ENCODE assay signal across 41 mouse cellular contexts in the genomic region with DNA sequence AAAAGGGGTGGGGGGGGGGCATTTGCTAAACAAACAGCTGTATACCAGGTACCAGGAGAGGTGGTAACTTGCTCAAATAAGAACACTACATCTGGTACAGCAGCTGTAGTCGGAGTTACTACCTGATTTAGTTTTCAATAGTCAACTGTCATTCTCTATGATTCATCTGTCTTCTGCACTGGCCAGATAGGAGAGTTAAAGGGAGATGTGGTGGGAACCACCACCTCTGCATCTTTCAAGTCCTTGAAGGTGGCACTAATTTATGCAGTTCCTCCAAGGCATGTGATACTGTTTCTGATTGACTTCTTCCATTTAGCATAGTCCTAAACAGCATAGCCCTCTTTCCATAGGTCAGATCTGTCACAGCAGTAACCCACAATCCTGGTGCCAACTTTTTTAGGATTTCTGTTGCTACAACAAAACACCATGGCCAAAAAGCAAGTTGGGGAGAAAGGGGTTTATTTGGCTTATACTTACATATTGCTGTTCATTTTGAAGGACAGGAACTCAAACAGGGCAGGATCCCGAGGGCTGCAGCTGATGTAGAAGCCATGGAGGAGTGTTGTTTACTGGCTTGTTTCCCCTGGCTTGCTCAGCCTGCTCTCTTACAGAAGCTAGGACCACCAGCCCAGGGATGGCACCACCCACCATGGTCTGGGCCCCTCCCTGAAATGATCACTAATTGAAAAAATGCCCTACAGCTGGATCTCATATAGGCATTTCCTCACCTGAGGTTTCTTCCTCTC. TPM values are rescaled to one million over a fixed set of nuclear protein-coding genes. Genes with fewer than 3 reads are reported as not detected.
"Had no signal": no experiment of that assay in that cellular context is flagged by ENCODE, and none has a peak within 500 bp of the region (broad histone marks: within the 10 kb centered on the region; RNA-seq: fewer than 3 reads in every experiment).

No protein-coding gene starts in this region.

- H3K27me3 ChIP-seq: kidney, embryonic 15.5 days had no signal

- H3K4me3 ChIP-seq: heart, adult 2 months; heart, embryonic 13.5 days; heart, embryonic 15.5 days; hindbrain, embryonic 13.5 days; hindbrain, embryonic 15.5 days; kidney, embryonic 15.5 days; limb, embryonic 13.5 days; limb, embryonic 15.5 days; liver, embryonic 12.5 days had no signal

- DNase-seq: gastrocnemius, postnatal 10 days; gastrocnemius, postnatal 25 days; heart, adult 2 months; heart, postnatal 14 days; heart, postnatal 36 days; kidney, adult 11 months; kidney, adult 2 months; kidney, adult 9 months; kidney, postnatal 14 days; kidney, postnatal 36 days; layer of hippocampus, adult 9-11 months; layer of hippocampus, postnatal 36 days had no signal

- H3K36me3 ChIP-seq: heart, embryonic 13.5 days; heart, embryonic 15.5 days; hindbrain, embryonic 13.5 days; hindbrain, embryonic 15.5 days; kidney, embryonic 15.5 days; limb, embryonic 13.5 days; limb, embryonic 15.5 days; liver, embryonic 12.5 days had no signal

- H3K4me2 ChIP-seq: heart, embryonic 11.5 days; heart, embryonic 13.5 days; heart, embryonic 15.5 days; hindbrain, embryonic 13.5 days; hindbrain, embryonic 15.5 days; kidney, embryonic 15.5 days; limb, embryonic 13.5 days; limb, embryonic 15.5 days; liver, embryonic 12.5 days had no signal

- H3K9me3 ChIP-seq: heart, embryonic 13.5 days; heart, embryonic 15.5 days; hindbrain, embryonic 13.5 days; hindbrain, embryonic 15.5 days; kidney, embryonic 15.5 days; limb, embryonic 13.5 days; limb, embryonic 15.5 days; liver, embryonic 12.5 days had no signal

- H3K9ac ChIP-seq: heart, embryonic 13.5 days; heart, embryonic 15.5 days; hindbrain, embryonic 13.5 days; hindbrain, embryonic 15.5 days; kidney, embryonic 15.5 days; limb, embryonic 13.5 days; limb, embryonic 15.5 days; liver, embryonic 12.5 days; liver, embryonic 14.5 days had no signal

- H3K27ac ChIP-seq: heart, adult 2 months; heart, embryonic 13.5 days; heart, embryonic 15.5 days; hindbrain, embryonic 13.5 days; hindbrain, embryonic 15.5 days; hindbrain, postnatal 0 days; kidney, embryonic 15.5 days; kidney, postnatal 0 days; limb, embryonic 13.5 days; limb, embryonic 15.5 days; liver, embryonic 12.5 days; liver, embryonic 14.5 days had no signal

- ATAC-seq: intestine, embryonic 16.5 days; liver, embryonic 12.5 days had no signal

RNA-seq across cellular contexts. Expression of a gene that starts 7.4 kb away (rescaled TPM):
- total RNA-seq: gastrocnemius, adult 18-20 months; gastrocnemius, postnatal 10 days; gastrocnemius, postnatal 25 days; heart, adult 2 months; heart, postnatal 14 days; heart, postnatal 36 days; hematopoietic stem cell, adult 5-6 weeks; hindbrain, postnatal 0 days; layer of hippocampus, adult 18-20 months; layer of hippocampus, postnatal 14 days; layer of hippocampus, postnatal 36 days; left cerebral cortex, adult 18-20 months; left cerebral cortex, adult 8-10 months; left cerebral cortex, postnatal 10 days; left cerebral cortex, postnatal 25 days; left cerebral cortex, postnatal 4 days had no signal
- polyA plus RNA-seq: heart, embryonic 11.5 days; heart, embryonic 13.5 days; heart, embryonic 15.5 days; heart, postnatal 0 days; hindbrain, embryonic 11.5 days; hindbrain, embryonic 13.5 days; hindbrain, embryonic 15.5 days; hindbrain, postnatal 0 days; intestine, embryonic 14.5 days; intestine, embryonic 16.5 days; kidney, embryonic 15.5 days; kidney, postnatal 0 days; large intestine, adult 2 months; limb, embryonic 11.5 days; limb, embryonic 13.5 days; limb, embryonic 15.5 days; liver, adult 2 months; liver, embryonic 12.5 days; liver, embryonic 16.5 days had no signal
